Mouse (Mus musculus): ENCODE data around the gene Nrip2. TPM values are rescaled to one million over a fixed set of nuclear protein-coding genes. Genes with fewer than 3 reads are reported as not detected.
A peak's percentile ranks its signal among the peaks of the same experiment; 100 is the strongest.
"Not testable (repeated sequence)": the region's sequence is repeated elsewhere in the genome, so short reads cannot be mapped to it uniquely, and the experiment has no call there.

The Nrip2 gene
- total and polyA plus RNA-seq, 2 experiments from 2014 or later, result 8.4 to 10.8 TPM

DNA sequence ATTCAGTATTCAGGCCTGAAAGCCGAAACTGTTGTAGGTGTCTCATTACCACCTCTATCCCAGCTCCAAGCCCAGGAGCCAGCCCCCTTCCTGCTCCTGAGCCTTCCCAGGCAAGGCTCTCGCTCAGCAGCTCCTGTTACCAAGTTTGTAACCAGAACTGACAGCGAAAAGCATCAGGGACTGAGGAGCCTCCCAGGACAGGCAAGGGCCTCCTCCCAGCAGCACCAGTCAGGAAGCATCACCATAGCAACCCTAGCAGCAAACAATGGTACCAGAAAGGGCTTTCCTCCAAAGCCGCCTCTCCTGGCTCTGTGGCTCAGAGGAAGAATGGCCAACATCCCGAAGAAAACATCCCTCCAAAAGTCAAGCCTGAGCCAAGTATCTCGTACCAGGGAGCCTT is 23.9 kb upstream of the Nrip2 start, which contains the start of the genes Tex52 and Gm44596:
Gene Tex52, plus strand, starts transcription at position 265 of the 400 bp plus-strand sequence.
Gene Gm44596, plus strand, starts transcription at position 312 of the 400 bp plus-strand sequence.
- Histone ChIP-seq H3K4me1 (ENCODE audit: insufficient read depth, low read length) (no peaks in the 10 kb centered on the region), H3K9me3 (ENCODE audit: low read length) (no peaks in the 10 kb centered on the region), H3K9ac (replicated peaks; ENCODE audit: low read length) (no peak within 1 kb of the TSS), H3K4me2 (ENCODE audit: low read depth, low read length) (no peak within 1 kb of the TSS), H3K4me3 (ENCODE audit: low read length) (no peak within 1 kb of the TSS), H3K27me3 (ENCODE audit: insufficient read depth, low read length) (no peaks in the 10 kb centered on the region), H3K36me3 (ENCODE audit: insufficient read depth, low read length) (peaks cover 5% of the 10 kb centered on the region; the same call in 1 of the 2 replicates), H3K27ac (no peak within 1 kb of the TSS; the same call in 1 of the 2 replicates)
- DNase-seq (ENCODE audit: low spot score) (peak; percentile 61), ATAC-seq (peak; percentile 84)
- 10% methylated on average over 6 of the region's 6 CpGs for WGBS
- TF ChIP-seq CTCF (IDR thresholded peaks at IDR 0.05; ENCODE audit: low read depth), result no peak

DNA sequence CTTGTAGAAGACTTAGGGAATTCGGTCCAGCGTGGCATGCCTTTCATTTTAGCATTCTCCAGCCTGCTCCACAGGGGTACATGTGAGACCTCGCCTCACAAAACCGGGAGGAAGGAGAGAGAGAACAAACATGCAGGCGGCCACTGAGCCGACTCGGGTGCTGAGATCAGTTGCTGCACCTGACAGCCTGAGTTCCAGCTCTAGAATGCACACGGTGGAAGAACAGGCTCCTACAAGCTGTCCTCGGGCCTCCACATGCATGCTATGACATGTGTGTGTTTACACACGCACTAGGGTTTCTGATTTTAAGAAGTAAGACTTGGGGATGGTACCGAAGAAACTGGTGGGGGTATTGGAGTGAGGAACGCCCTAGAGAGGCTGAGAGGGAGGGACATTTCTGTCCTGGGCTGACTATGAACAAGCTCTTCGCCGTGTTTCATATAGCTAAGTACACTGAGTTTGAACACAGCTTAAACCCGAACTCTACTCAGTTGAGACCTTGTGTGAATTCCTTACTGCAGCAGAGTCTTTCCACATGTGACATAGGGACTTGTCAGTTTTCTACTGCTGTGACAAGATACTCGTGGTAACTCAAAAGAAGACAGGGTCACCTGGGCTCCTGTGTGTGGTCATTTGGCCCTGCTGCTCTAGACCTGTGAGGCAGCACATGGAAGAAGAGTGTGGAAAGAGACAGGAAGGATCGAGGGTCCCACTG is 22.6 kb upstream of the Nrip2 start:
- H3K9me3 ChIP-seq (ENCODE audit: low read length), result no peaks in the 10 kb centered on the region
- TF ChIP-seq CTCF (IDR thresholded peaks at IDR 0.05; ENCODE audit: low read depth), result no peak
- H3K4me2 ChIP-seq (ENCODE audit: low read depth, low read length), result no peak overlapping the region
- no peaks in the 10 kb centered on the region for H3K36me3 ChIP-seq (ENCODE audit: insufficient read depth, low read length)
- DNase-seq (ENCODE audit: low spot score) (no peak), ATAC-seq (no peak)
- no peak overlapping the region for H3K4me3 ChIP-seq (ENCODE audit: low read length)
- no peaks in the 10 kb centered on the region for H3K27me3 ChIP-seq (ENCODE audit: insufficient read depth, low read length)
- H3K27ac ChIP-seq, result no peak overlapping the region
- no peak overlapping the region for H3K9ac ChIP-seq (replicated peaks; ENCODE audit: low read length)
- no peaks in the 10 kb centered on the region for H3K4me1 ChIP-seq (ENCODE audit: insufficient read depth, low read length)
- 90% methylated on average over 17 of the region's 17 CpGs for WGBS

DNA sequence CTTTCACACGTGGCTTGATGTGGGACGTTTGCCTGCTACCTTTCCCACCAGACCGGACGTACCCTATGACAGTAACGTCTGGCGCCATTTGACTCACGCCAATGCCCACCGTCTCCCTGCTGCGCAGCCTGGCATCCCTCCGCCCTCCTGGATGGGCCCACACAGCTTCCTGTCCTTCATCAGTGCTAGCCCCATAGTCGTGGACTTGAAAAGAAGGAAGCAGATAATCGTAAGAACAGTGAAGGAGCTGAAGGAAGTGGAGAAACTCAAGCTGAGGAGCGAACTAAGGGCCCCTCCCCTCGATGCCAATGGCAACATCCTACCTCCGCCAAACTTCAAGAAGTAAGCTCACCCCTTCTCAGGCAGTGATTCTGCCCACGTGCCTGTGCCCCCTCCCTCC is 19.5 kb upstream of the Nrip2 start:
- Histone ChIP-seq H3K36me3 (ENCODE audit: insufficient read depth, low read length) (no peaks in the 10 kb centered on the region), H3K9me3 (ENCODE audit: low read length) (no peaks in the 10 kb centered on the region), H3K27ac (no peak overlapping the region), H3K4me2 (ENCODE audit: low read depth, low read length) (no peak overlapping the region), H3K9ac (replicated peaks; ENCODE audit: low read length) (no peak overlapping the region), H3K4me1 (ENCODE audit: insufficient read depth, low read length) (no peaks in the 10 kb centered on the region), H3K27me3 (ENCODE audit: insufficient read depth, low read length) (no peaks in the 10 kb centered on the region), H3K4me3 (ENCODE audit: low read length) (no peak overlapping the region)
- DNase-seq (ENCODE audit: low spot score) (no peak), ATAC-seq (no peak)
- no peak for TF ChIP-seq CTCF (IDR thresholded peaks at IDR 0.05; ENCODE audit: low read depth)
- 82% methylated on average over 16 of the region's 16 CpGs for WGBS

DNA sequence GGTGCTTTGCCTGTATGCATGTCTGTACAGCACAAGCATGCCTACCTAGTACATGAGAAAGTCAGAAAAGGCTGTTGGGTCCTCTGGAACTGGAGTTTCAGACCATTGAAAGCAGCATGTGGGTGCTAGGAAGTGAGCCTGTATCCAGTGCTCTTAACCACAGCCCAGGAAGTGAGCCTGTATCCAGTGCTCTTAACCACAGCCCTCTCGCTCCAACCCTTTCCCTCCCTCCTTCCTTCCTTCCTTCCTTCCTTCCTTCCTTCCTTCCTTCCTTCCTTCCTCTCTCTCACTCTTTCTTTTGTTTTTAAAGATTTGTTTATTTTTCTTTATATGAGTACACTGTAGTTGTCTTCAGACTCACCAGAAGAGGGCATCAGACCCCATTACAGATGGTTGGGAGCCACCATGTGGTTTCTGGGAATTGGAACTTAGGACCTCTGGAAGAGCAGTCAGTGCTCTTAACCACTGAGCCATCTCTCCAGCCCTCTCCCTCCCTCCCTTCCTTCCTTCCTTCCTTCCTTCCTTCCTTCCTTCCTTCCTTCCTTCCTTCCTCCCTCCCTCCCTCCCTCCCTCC is 18.4 kb upstream of the Nrip2 start:
- not testable (repeated sequence) for H3K9me3 ChIP-seq (ENCODE audit: low read length); H3K27ac ChIP-seq; H3K9ac ChIP-seq (replicated peaks; ENCODE audit: low read length); H3K4me1 ChIP-seq (ENCODE audit: insufficient read depth, low read length); H3K4me3 ChIP-seq (ENCODE audit: low read length); H3K36me3 ChIP-seq (ENCODE audit: insufficient read depth, low read length); DNase-seq (ENCODE audit: low spot score); H3K4me2 ChIP-seq (ENCODE audit: low read depth, low read length); H3K27me3 ChIP-seq (ENCODE audit: insufficient read depth, low read length); ATAC-seq
- 82% methylated on average over 1 of the region's 1 CpGs for WGBS
- peak; percentile 37 for TF ChIP-seq CTCF (IDR thresholded peaks at IDR 0.05; ENCODE audit: low read depth)

DNA sequence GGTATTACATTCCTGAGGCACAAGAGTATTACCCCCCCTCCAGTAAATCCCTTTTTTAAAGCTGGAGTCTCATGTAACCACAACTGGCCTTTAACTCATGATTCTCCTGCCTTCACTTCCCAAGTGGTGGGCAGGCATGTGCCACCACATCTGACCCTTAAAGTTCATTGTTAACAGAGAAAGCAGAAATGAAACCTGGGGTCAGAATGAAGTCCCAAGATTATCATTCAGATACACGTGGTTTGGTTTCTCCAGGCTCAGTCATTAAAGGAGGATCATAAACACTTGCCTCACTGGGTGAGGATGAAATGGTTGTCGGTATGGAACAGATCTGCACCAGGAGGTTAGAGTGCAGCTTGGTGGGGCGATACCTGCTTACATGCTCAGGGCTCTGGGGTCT is 17.8 kb upstream of the Nrip2 start:
- 80% methylated on average over 3 of the region's 3 CpGs for WGBS
- TF ChIP-seq CTCF (IDR thresholded peaks at IDR 0.05; ENCODE audit: low read depth), result no peak
- DNase-seq (ENCODE audit: low spot score) (no peak), ATAC-seq (no peak)
- Histone ChIP-seq H3K27ac (no peak overlapping the region), H3K4me2 (ENCODE audit: low read depth, low read length) (no peak overlapping the region), H3K4me1 (ENCODE audit: insufficient read depth, low read length) (no peaks in the 10 kb centered on the region), H3K9ac (replicated peaks; ENCODE audit: low read length) (no peak overlapping the region), H3K4me3 (ENCODE audit: low read length) (no peak overlapping the region), H3K27me3 (ENCODE audit: insufficient read depth, low read length) (no peaks in the 10 kb centered on the region), H3K36me3 (ENCODE audit: insufficient read depth, low read length) (no peaks in the 10 kb centered on the region), H3K9me3 (ENCODE audit: low read length) (no peaks in the 10 kb centered on the region)

DNA sequence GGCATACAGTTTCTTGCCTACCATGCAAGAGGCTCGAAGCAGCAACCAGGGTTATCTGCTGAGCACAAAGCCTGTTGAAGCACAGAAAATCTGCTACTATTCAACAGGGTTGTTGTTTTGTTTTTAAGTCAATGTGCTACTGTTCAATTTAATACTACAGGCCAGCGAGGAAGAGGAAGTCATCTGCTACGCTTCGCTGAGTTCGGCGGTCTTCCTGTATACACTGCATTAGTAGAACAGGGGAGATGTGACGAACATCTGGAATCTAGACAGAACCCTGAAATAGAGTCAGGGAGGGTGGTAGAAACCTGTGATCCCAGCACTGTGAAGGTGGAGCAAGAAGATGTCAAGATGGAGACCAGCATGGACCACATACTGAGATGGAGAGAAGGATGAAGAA is 15.3 kb upstream of the Nrip2 start:
- DNase-seq (ENCODE audit: low spot score), result no peak
- no peak for TF ChIP-seq CTCF (IDR thresholded peaks at IDR 0.05; ENCODE audit: low read depth)
- Histone ChIP-seq H3K4me3 (ENCODE audit: low read length) (no peak overlapping the region), H3K27ac (no peak overlapping the region), H3K4me2 (ENCODE audit: low read depth, low read length) (no peak overlapping the region), H3K27me3 (ENCODE audit: insufficient read depth, low read length) (no peaks in the 10 kb centered on the region), H3K9me3 (ENCODE audit: low read length) (no peaks in the 10 kb centered on the region), H3K36me3 (ENCODE audit: insufficient read depth, low read length) (no peaks in the 10 kb centered on the region), H3K9ac (replicated peaks; ENCODE audit: low read length) (no peak overlapping the region), H3K4me1 (ENCODE audit: insufficient read depth, low read length) (no peaks in the 10 kb centered on the region)
- WGBS, result 81% methylated on average over 7 of the region's 7 CpGs
- ATAC-seq, result no peak

DNA sequence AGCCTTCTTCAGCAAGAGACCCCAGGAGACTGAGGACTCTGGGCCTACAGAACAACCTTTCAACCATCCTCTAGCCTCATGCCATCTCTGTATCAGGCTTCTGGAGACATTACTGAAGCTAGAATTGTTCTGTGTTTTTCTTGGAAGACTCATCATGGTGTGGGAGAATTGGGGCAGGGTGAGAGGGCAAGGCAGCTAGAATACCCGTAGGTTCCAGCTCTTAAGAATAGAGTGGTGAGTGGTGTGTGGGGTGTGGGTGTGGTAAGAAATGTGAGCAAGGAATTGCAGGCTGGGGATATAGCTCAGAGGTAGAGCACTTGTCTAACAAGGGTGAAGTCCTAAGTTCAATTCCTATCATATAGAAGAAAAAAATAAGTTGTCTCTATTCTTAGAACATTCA is 14.1 kb upstream of the Nrip2 start:
- TF ChIP-seq CTCF (IDR thresholded peaks at IDR 0.05; ENCODE audit: low read depth), result no peak
- no peaks in the 10 kb centered on the region for H3K9me3 ChIP-seq (ENCODE audit: low read length)
- H3K4me2 ChIP-seq (ENCODE audit: low read depth, low read length), result no peak overlapping the region
- H3K27me3 ChIP-seq (ENCODE audit: insufficient read depth, low read length), result no peaks in the 10 kb centered on the region
- H3K36me3 ChIP-seq (ENCODE audit: insufficient read depth, low read length), result no peaks in the 10 kb centered on the region
- DNase-seq (ENCODE audit: low spot score) (no peak), ATAC-seq (no peak)
- H3K27ac ChIP-seq, result no peak overlapping the region
- no peaks in the 10 kb centered on the region for H3K4me1 ChIP-seq (ENCODE audit: insufficient read depth, low read length)
- WGBS, result 82% methylated on average over 1 of the region's 1 CpGs
- H3K4me3 ChIP-seq (ENCODE audit: low read length), result no peak overlapping the region
- H3K9ac ChIP-seq (replicated peaks; ENCODE audit: low read length), result no peak overlapping the region
